Mouse (Mus musculus) G1E (cell line): ENCODE data around the gene Tnik.

Experiments
- CTCF ChIP-seq: IDR thresholded peaks from 2 replicates; pipeline ENCODE4 v1.5.1; 2012; ENCODE audit warnings: low read depth, low read length, inconsistent platforms, mixed read lengths
- GATA1 ChIP-seq: IDR thresholded peaks from 2 replicates; pipeline ENCODE4 v1.6.1; 2012; ENCODE audit warnings: borderline replicate concordance, low read length, inconsistent platforms, mixed read lengths
- TAL1 ChIP-seq: conservative IDR thresholded peaks from 2 replicates; pipeline ENCODE4 v1.6.1; 2012; ENCODE audit warnings: low read depth, low read length, inconsistent platforms, mixed read lengths

DNA sequence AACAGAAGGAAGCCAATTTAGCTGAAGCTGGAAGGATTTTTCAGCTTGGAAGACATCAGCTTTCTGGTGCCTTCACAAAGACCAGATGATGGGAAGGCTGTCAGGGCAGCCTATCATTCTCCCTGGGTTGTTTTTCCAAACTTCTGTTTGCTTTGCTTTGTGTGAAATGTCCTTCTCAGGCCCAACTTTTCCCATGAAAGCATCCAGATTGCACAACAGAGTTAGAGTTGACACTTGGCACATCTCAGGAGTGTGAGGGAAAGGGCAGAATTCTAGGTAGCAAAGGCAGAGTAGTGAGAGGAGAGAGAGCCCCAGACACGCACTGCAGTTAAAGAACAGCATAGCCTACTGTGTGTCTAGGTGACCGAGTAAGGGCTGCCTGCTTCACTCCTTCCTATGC, 194.5 kb downstream of the Tnik start:
- no peak for TF ChIP-seq CTCF
- no peak for TF ChIP-seq TAL1
- TF ChIP-seq GATA1, result no peak
